9 mouse cellular contexts compared by ENCODE assay signal in genomic region chr13:49308861-49309403, GRCm38 (mm10). TPM values are rescaled to one million over a fixed set of nuclear protein-coding genes. Genes with fewer than 3 reads are reported as not detected.
DNase-seq lines count a peak whose midpoint lies in the region; ATAC-seq and TF ChIP-seq lines count a peak whose summit lies in the region.
"Had no signal": no experiment of that assay in that cellular context is flagged by ENCODE, and none has a peak within 500 bp of the region (broad histone marks: within the 10 kb centered on the region; RNA-seq: fewer than 3 reads in every experiment).

No protein-coding gene starts in this region.

- peak; percentile 54 for ATAC-seq in CD4-positive, CD25-positive, alpha-beta regulatory T cell, adult 4 months
- no peak for ATAC-seq in liver, embryonic 13.5 days (ENCODE audit: low read depth)

- no peaks in the 10 kb centered on the region for H3K36me3 ChIP-seq in liver, embryonic 13.5 days
- H3K36me3 ChIP-seq: hindbrain, embryonic 13.5 days had no signal

- TF ChIP-seq CTCF in bone marrow, adult 2 months (IDR thresholded peaks at IDR 0.05; ENCODE audit: control insufficient read depth, insufficient read depth, low read length), result no peak
- no peak for TF ChIP-seq CTCF in olfactory bulb, adult 2 months (IDR thresholded peaks at IDR 0.05; ENCODE audit: insufficient read depth, low read depth, low read length)

- peaks cover 12% of the 10 kb centered on the region for H3K4me1 ChIP-seq in bone marrow, adult 2 months (ENCODE audit: control insufficient read depth, insufficient read depth, low read length)
- H3K4me1 ChIP-seq in liver, embryonic 13.5 days (replicated peaks), result peaks cover 32% of the 10 kb centered on the region
- H3K4me1 ChIP-seq in olfactory bulb, adult 2 months (ENCODE audit: control insufficient read depth, insufficient read depth, low read length), result peaks cover 6% of the 10 kb centered on the region; the same call in 1 of the 2 replicates

- H3K9me3 ChIP-seq in liver, embryonic 13.5 days (replicated peaks), result no peaks in the 10 kb centered on the region
- H3K9me3 ChIP-seq: hindbrain, embryonic 13.5 days had no signal

- under 1% methylated on average over 16 of the region's 16 CpGs for WGBS in bone marrow, adult 2 months
- WGBS in liver, embryonic 13.5 days (ENCODE audit: insufficient replicate concordance), result 18% methylated on average over 16 of the region's 16 CpGs
- 87% methylated on average over 16 of the region's 16 CpGs for WGBS in olfactory bulb, adult 2 months

- no peak for TF ChIP-seq POLR2A in bone marrow, adult 2 months (IDR thresholded peaks at IDR 0.05; ENCODE audit: borderline replicate concordance, control insufficient read depth, low read depth, low read length)
- no peak for TF ChIP-seq POLR2A in olfactory bulb, adult 2 months (IDR thresholded peaks at IDR 0.05; ENCODE audit: insufficient read depth, low read depth, low read length)

- peak overlapping the region; percentile 41 for H3K9ac ChIP-seq in liver, embryonic 13.5 days
- H3K9ac ChIP-seq: hindbrain, embryonic 13.5 days had no signal

- H3K27ac ChIP-seq in bone marrow, adult 2 months (ENCODE audit: control insufficient read depth, insufficient read depth, low read depth, low read length, poor library complexity), result peak overlapping the region; percentile 96
- H3K27ac ChIP-seq in liver, embryonic 13.5 days, result peak overlapping the region; percentile 68
- no peak overlapping the region for H3K27ac ChIP-seq in olfactory bulb, adult 2 months (ENCODE audit: insufficient read depth, low read depth, low read length)
- H3K27ac ChIP-seq: hindbrain, embryonic 13.5 days had no signal

- peak overlapping the region; percentile 55 for H3K4me2 ChIP-seq in liver, embryonic 13.5 days
- H3K4me2 ChIP-seq: hindbrain, embryonic 13.5 days had no signal

- DNase-seq in liver, embryonic 13.5 days, result peak; percentile 27
- no peak for DNase-seq in frontal cortex, postnatal 14 days (ENCODE audit: low spot score in 2 of 2)
- DNase-seq in Muller cell, postnatal 12 days (ENCODE audit: inconsistent ontology term), result no peak
- no peak for DNase-seq in left cerebral cortex, adult 8-10 months (ENCODE audit: low spot score in 2 of 2)
- no peak for DNase-seq in gastrocnemius, adult 8-10 months (ENCODE audit: low spot score in 2 of 2)

- no peaks in the 10 kb centered on the region for H3K27me3 ChIP-seq in liver, embryonic 13.5 days

- peak overlapping the region; percentile 93 for H3K4me3 ChIP-seq in bone marrow, adult 2 months (replicated peaks; ENCODE audit: control insufficient read depth, low read depth, low read length)
- H3K4me3 ChIP-seq in liver, embryonic 13.5 days (replicated peaks), result peak overlapping the region; percentile 37
- H3K4me3 ChIP-seq in olfactory bulb, adult 2 months (ENCODE audit: insufficient read depth, low read depth, low read length), result peak overlapping the region; percentile 18; the same call in 1 of the 2 replicates
- H3K4me3 ChIP-seq: hindbrain, embryonic 13.5 days had no signal

RNA-seq across cellular contexts. Expression of gene Fgd3, which starts 11.2 kb away (rescaled TPM):
- polyA plus RNA-seq in CD4-positive, CD25-positive, alpha-beta regulatory T cell, adult 4 months (2017; shearing (Covaris generic)), result 10 to 100 TPM; 17.9 to 23.2 TPM
- 10.9 and 31.9 TPM in 2 replicates for polyA plus RNA-seq in bone marrow, adult 2 months (2011; ENCODE audit: insufficient read depth, insufficient read length, low replicate concordance, missing spikeins)
- polyA plus RNA-seq in liver, embryonic 13.5 days (2015; fragmentation: Nextera tagmentation; extraction: Ambion mirVana), result 0.37 and 0.39 TPM in 2 replicates
- polyA plus RNA-seq in olfactory bulb, adult 2 months (2012; ENCODE audit: insufficient read depth, insufficient read length, low replicate concordance, missing spikeins), result not detected in 2 replicates
- 10 to 100 TPM in 1 of 4 experiments, 1 to 10 TPM in 3; 8.8 to 10.1 (median 8.9) TPM for total RNA-seq in left cerebral cortex, adult 8-10 months (2022)
- total RNA-seq in gastrocnemius, adult 8-10 months (2022), result 1 to 10 TPM in 2 of 4 experiments, under 1 TPM in 2; 0.34 to 1.5 (median 0.98) TPM

RNA-seq across cellular contexts. Expression of gene Bicd2, which starts 32.5 kb away (rescaled TPM):
- polyA plus RNA-seq in CD4-positive, CD25-positive, alpha-beta regulatory T cell, adult 4 months (2017; shearing (Covaris generic)), result 1 to 10 TPM; 5.9 to 6.1 TPM
- 12.1 and 23.2 TPM in 2 replicates for polyA plus RNA-seq in bone marrow, adult 2 months (2011; ENCODE audit: insufficient read depth, insufficient read length, low replicate concordance, missing spikeins)
- polyA plus RNA-seq in liver, embryonic 13.5 days (2015; fragmentation: Nextera tagmentation; extraction: Ambion mirVana), result 9.0 and 10.5 TPM in 2 replicates
- polyA plus RNA-seq in olfactory bulb, adult 2 months (2012; ENCODE audit: insufficient read depth, insufficient read length, low replicate concordance, missing spikeins), result 48.0 TPM in 1 of 2 replicates, not detected in the other
- total RNA-seq in left cerebral cortex, adult 8-10 months (2022), result 10 to 100 TPM; 40.2 to 45.5 (median 43.1) TPM
- 10 to 100 TPM; 21.6 to 26.7 (median 24.6) TPM for total RNA-seq in gastrocnemius, adult 8-10 months (2022)

Comparison
In these comparisons a context has a peak if more than half of its experiments do, and no peak if none do; other contexts are left out.
1. H3K4me3 ChIP-seq: peak in every context shown above with its lines; median percentile 93 in bone marrow, adult 2 months; 37 in liver, embryonic 13.5 days; 18 in olfactory bulb, adult 2 months.